13 mouse cellular contexts compared by ENCODE assay signal in genomic region chr4:156125393-156125792, GRCm38 (mm10). TPM values are rescaled to one million over a fixed set of nuclear protein-coding genes. Genes with fewer than 3 reads are reported as not detected.
DNase-seq lines count a peak whose midpoint lies in the region.
"Had no signal": no experiment of that assay in that cellular context is flagged by ENCODE, and none has a peak within 500 bp of the region (broad histone marks: within the 10 kb centered on the region; RNA-seq: fewer than 3 reads in every experiment).

No protein-coding gene starts in this region.

- peak; percentile 80 for DNase-seq in heart, adult 11 months
- no peak for DNase-seq in heart, postnatal 4 days
- DNase-seq: adrenal gland, adult 2 months; adrenal gland, adult 8-10 months; adrenal gland, postnatal 10 days; adrenal gland, postnatal 14 days; adrenal gland, postnatal 25 days; adrenal gland, postnatal 36 days; B cell, adult 2 months; cerebellum, adult 11 months; cerebellum, adult 11-12 months; cerebellum, adult 18-20 months; cerebellum, adult 2 months had no signal

RNA-seq across cellular contexts. Expression of gene Rnf223, which starts 4.9 kb away (rescaled TPM):
- under 1 TPM in 1 of 2 experiments, not detected in 1; 0.25 TPM for total RNA-seq in heart, postnatal 4 days (2021)
- total RNA-seq: adrenal gland, postnatal 14 days had no signal

RNA-seq across cellular contexts. Expression of gene 9430015G10Rik, which starts 15.6 kb away (rescaled TPM):
- total RNA-seq in heart, postnatal 4 days (2021): 1 to 10 TPM; 7.3 to 9.4 TPM
